Mouse (Mus musculus): ENCODE measurements around the gene Lmbr1. TPM values are rescaled to one million over a fixed set of nuclear protein-coding genes. Genes with fewer than 3 reads are reported as not detected.

Gene Lmbr1
- polyA plus RNA-seq, 1 experiment from 2014 or later: 15.5 TPM

DNA sequence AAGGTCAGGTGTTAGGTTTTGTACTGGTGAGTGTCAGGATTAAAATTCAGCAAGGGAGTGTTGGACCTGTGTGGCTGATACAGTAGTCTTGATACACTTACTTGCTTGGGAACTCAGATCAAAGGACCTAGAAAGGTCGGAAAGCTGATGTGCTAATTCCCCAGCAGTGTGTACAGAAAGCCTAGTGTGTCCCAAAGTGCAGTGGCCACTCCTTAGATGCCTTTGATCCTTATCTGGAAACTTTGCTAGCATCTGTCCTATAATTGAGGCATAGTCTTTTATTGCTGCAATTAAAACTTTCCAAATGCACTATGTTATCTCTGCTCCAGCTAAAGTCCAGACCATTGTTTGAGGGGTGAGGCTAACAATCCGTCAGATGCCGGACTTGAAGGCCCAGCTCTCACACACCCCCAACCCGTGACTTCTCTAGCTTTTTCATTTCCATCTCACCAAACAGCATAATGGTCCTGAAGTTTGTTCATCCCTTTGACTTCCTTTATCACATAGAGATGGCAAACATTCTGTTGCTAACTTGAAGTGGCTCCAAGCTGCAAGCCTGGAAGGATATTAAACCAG, 166.1 kb downstream of the Lmbr1 start:
- ATAC-seq: no peak
- ChIA-PET POLR2A (interaction anchor here (1.0 kb wide), 1 partner anchor 28 kb away, joined by 3 read pairs; no protein-coding TSS in a partner anchor), CTCF (interaction anchor here (0.8 to 0.9 kb wide), 2 partner anchors 47 to 49 kb away, joined by 3 read pairs; no protein-coding TSS in a partner anchor)
- no peaks in the 10 kb centered on the region for H3K27me3 ChIP-seq
- no peak for TF ChIP-seq CTCF (IDR thresholded peaks at IDR 0.05)
- DNase-seq (ENCODE audit: low read depth, low spot score): no peak
- in situ Hi-C loops (cut with MboI; ENCODE audit: low pct_unique_long_range_greater_than_20kb): no loop called here

- in situ Hi-C loops (cut with MboI; ENCODE audit: low pct_unique_long_range_greater_than_20kb): no loop called here
- ATAC-seq (no peak), DNase-seq (ENCODE audit: low read depth, low spot score) (no peak)
- H3K27me3 ChIP-seq: no peaks in the 10 kb centered on the region
- CTCF ChIA-PET: interaction anchor here (1.1 to 1.9 kb wide), 3 partner anchors 8 to 45 kb away, joined by 3 to 8 read pairs (median 3); no protein-coding TSS in a partner anchor
- TF ChIP-seq CTCF (IDR thresholded peaks at IDR 0.05): no peak
- POLR2A ChIA-PET: no interaction called here
These were observed 172.5 kb downstream of the Lmbr1 start for GRCm38 (mm10) chr5:29205690-29206089.

GRCm38 (mm10) chr5:29199868-29200267, 178.3 kb downstream of the Lmbr1 start:
- POLR2A ChIA-PET: no interaction called here
- in situ Hi-C loops (cut with MboI; ENCODE audit: low pct_unique_long_range_greater_than_20kb): no loop called here
- TF ChIP-seq CTCF (IDR thresholded peaks at IDR 0.05): no peak

DNA sequence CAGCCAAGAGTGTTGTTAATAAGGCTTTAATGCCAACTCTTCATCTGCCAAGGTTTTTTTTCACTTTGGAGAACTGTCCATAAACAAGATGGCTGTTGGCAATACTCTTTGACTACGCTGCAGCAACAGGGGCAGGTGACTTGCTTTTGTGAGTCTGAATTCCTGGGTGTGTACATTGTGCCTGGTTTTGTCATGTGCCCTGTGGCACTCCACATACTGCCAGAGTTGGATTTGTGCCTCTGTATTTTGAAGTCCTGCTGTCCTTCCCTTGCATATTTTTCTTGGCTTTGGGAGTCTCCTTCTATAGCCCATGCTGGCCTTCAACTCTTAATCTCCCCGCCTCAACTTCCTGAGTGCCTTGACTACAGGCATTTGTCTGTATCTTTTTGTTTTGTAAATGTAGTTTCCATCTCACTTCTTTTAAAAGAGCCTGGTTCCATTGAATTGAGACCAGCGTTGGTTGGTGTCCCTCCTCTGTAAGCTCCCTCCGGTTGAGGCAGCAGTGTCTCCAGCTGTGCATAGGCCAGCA, 179.2 kb downstream of the Lmbr1 start:
- TF ChIP-seq CTCF (IDR thresholded peaks at IDR 0.05): no peak
- in situ Hi-C loops (cut with MboI; ENCODE audit: low pct_unique_long_range_greater_than_20kb): no loop called here
- DNase-seq (ENCODE audit: low read depth, low spot score) (no peak), ATAC-seq (no peak)
- no peaks in the 10 kb centered on the region for H3K27me3 ChIP-seq
- ChIA-PET CTCF (no interaction called here), POLR2A (no interaction called here)

More at GRCm38 (mm10) chr5:29199868-29200267, 178.3 kb downstream of the Lmbr1 start:
- CTCF ChIA-PET: interaction anchor here (0.6 kb wide), 1 partner anchor 323 kb away, joined by 3 read pairs; no protein-coding TSS in a partner anchor
- ATAC-seq (no peak), DNase-seq (ENCODE audit: low read depth, low spot score) (no peak)
- no peaks in the 10 kb centered on the region for H3K27me3 ChIP-seq

- POLR2A ChIA-PET: interaction anchor here (1.2 kb wide), 1 partner anchor 27 kb away, joined by 3 read pairs; no protein-coding TSS in a partner anchor
- DNase-seq (ENCODE audit: low read depth, low spot score) (no peak), ATAC-seq (no peak)
- in situ Hi-C loops (cut with MboI; ENCODE audit: low pct_unique_long_range_greater_than_20kb): no loop called here
- CTCF ChIA-PET: interaction anchor here (1.3 kb wide), 1 partner anchor 17 kb away, joined by 3 read pairs; no protein-coding TSS in a partner anchor
- no peak for TF ChIP-seq CTCF (IDR thresholded peaks at IDR 0.05)
- no peaks in the 10 kb centered on the region for H3K27me3 ChIP-seq
These were observed 181.0 kb downstream of the Lmbr1 start for GRCm38 (mm10) chr5:29197187-29197586.

DNA sequence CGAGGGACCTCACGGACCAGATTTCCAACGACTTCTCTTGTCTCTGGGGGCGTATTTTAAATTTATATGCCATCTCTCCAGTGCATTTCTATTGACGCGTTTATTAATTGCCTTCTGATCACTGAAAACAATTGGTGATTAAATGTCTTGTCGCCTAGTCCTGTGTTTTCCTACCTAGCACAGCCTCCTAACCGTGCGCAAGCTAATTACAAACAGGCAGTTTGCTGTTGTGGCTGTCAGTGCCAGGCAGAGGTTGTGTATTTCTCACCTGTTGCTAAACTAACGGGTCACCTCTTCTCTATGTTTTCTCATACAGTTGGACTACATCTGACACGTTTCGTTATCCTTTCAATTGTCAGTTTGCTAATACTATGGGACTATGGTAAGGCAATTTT, 181.9 kb downstream of the Lmbr1 start:
- no peak for ATAC-seq
- in situ Hi-C loops (cut with MboI; ENCODE audit: low pct_unique_long_range_greater_than_20kb): no loop called here
- ChIA-PET CTCF (interaction anchor here (1.1 to 1.3 kb wide), 2 partner anchors 18 to 48 kb away, joined by 3 read pairs; no protein-coding TSS in a partner anchor), POLR2A (interaction anchor here (0.7 to 1.2 kb wide), 2 partner anchors 27 to 865 kb away, joined by 3 read pairs; no protein-coding TSS in a partner anchor)
- no peaks in the 10 kb centered on the region for H3K27me3 ChIP-seq
- TF ChIP-seq CTCF (IDR thresholded peaks at IDR 0.05): no peak
- no peak for DNase-seq (ENCODE audit: low read depth, low spot score)

- in situ Hi-C loops (cut with MboI; ENCODE audit: low pct_unique_long_range_greater_than_20kb): no loop called here
- ATAC-seq (peak; percentile 83), DNase-seq (ENCODE audit: low read depth, low spot score) (peak; percentile 35)
- no peak for TF ChIP-seq CTCF (IDR thresholded peaks at IDR 0.05)
- ChIA-PET CTCF (interaction anchor here (1.0 to 1.5 kb wide), 4 partner anchors 18 to 75 kb away, joined by 3 to 4 read pairs (median 3); no protein-coding TSS in a partner anchor), POLR2A (interaction anchor here (0.7 to 1.2 kb wide), 2 partner anchors 26 to 865 kb away, joined by 3 read pairs; no protein-coding TSS in a partner anchor)
- H3K27me3 ChIP-seq: no peaks in the 10 kb centered on the region
These were observed 182.5 kb downstream of the Lmbr1 start, which contains the start of gene Rnf32 for GRCm38 (mm10) chr5:29195570-29196263. Gene Rnf32, plus strand, starts transcription at chr5:29195992.

DNA sequence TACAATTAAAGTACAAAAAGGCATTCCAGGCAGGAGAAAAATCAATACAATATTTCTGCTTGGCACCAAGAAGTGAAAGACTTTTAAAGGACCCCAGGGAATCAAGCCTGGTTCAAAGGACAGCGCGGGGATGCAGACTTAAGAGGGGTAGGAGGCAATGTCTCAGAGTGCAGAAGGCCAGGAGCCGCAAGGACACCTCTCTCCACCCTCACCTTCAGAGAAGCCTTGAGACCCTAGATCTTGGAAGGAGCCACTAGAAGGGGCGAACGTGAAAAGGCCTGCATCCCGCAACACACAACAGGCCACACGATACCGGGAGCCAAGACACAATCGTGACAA, 183.0 kb downstream of the Lmbr1 start:
- ATAC-seq (peak; percentile 15), DNase-seq (ENCODE audit: low read depth, low spot score) (no peak)
- in situ Hi-C loops (cut with MboI; ENCODE audit: low pct_unique_long_range_greater_than_20kb): no loop called here
- ChIA-PET POLR2A (no interaction called here), CTCF (interaction anchor here (1.0 to 1.5 kb wide), 2 partner anchors 25 to 75 kb away, joined by 3 to 4 read pairs; no protein-coding TSS in a partner anchor)
- no peaks in the 10 kb centered on the region for H3K27me3 ChIP-seq
- no peak for TF ChIP-seq CTCF (IDR thresholded peaks at IDR 0.05)

GRCm38 (mm10) chr5:29186798-29187197, 191.4 kb downstream of the Lmbr1 start:
- TF ChIP-seq CTCF (IDR thresholded peaks at IDR 0.05): no peak
- ChIA-PET CTCF (no interaction called here), POLR2A (no interaction called here)
- no peaks in the 10 kb centered on the region for H3K27me3 ChIP-seq
- no peak for DNase-seq (ENCODE audit: low read depth, low spot score)
- ATAC-seq: no peak
- in situ Hi-C loops (cut with MboI; ENCODE audit: low pct_unique_long_range_greater_than_20kb): no loop called here

Other genes starting within 250 kb of the Lmbr1 start
- 17.6 TPM for gene Rnf32, start 182.4 kb downstream of the Lmbr1 start, polyA plus RNA-seq (2021)
- gene Nom1, start 56.3 kb upstream of the Lmbr1 start, polyA plus RNA-seq (2021): 41.1 TPM
- not detected for gene Mnx1, start 100.1 kb upstream of the Lmbr1 start, polyA plus RNA-seq (2021)
- gene Ube3c, start 190.9 kb upstream of the Lmbr1 start, polyA plus RNA-seq (2021): 57.4 TPM